Mouse (Mus musculus): ENCODE measurements around the gene Sox15.

- TF ChIP-seq CTCF (IDR thresholded peaks at IDR 0.05; ENCODE audit: control insufficient read depth, insufficient read depth, insufficient read length) (no peak), CEBPB (IDR thresholded peaks at IDR 0.05; ENCODE audit: low read depth) (peak; percentile 96)
These were observed 15.9 kb downstream of the Sox15 start for GRCm38 (mm10) chr11:69670786-69671725.

Measured in C2C12 (cell line).